Mouse (Mus musculus): ENCODE measurements around the gene Tbc1d16.
"Not testable (repeated sequence)": the region's sequence is repeated elsewhere in the genome, so short reads cannot be mapped to it uniquely, and the experiment has no call there.

Gene Tbc1d16

DNA sequence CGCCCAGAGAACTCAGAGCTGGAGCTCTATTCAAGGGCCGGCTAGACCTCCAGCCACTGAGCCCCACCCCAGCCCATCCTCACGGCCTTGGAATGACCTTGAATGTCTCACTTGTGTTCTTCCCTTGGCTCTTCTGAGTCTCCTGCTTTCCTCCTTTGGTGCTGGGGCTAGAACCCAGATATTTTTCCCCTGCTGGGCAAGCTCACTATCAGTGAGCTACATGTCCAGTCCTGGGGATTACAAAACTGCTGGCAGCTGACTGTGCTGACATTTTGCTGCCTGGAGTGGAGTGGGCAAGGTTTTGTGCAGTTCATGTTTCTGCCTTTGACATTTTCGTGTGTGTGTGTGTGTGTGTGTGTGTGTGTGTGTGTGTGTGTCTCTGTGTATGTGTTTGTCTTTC, 111.3 kb downstream of the Tbc1d16 start:
- DNase-seq (ENCODE audit: low read depth), result no peak

GRCm38 (mm10) chr11:119112721-119113120, 115.6 kb downstream of the Tbc1d16 start:
- DNase-seq (ENCODE audit: low read depth), result no peak

DNA sequence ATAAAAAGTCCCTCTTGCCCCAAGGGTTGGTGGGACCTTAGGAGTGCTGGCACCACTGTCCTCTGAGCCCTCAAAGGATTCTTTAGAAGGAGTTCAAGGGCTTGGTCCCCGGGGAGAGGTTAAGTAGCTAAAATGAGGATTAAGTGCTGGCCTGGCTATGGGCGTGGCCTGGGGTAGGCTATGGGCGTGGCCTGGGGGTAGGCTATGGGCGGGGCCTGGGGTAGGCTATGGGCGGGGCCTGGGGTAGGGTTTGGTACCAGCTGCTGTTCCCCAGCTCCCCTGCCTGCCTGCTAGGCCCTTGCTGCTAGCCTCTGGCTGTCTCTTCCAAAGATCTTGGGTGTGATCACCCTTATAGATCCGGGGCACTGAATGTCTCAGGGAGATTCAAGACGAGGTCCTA, 117.0 kb downstream of the Tbc1d16 start:
- peak; percentile 73 for DNase-seq (ENCODE audit: low read depth)

- DNase-seq (ENCODE audit: low read depth), result peak; percentile 84
Measured at GRCm38 (mm10) chr11:119109415-119110071, 118.8 kb downstream of the Tbc1d16 start.

DNA sequence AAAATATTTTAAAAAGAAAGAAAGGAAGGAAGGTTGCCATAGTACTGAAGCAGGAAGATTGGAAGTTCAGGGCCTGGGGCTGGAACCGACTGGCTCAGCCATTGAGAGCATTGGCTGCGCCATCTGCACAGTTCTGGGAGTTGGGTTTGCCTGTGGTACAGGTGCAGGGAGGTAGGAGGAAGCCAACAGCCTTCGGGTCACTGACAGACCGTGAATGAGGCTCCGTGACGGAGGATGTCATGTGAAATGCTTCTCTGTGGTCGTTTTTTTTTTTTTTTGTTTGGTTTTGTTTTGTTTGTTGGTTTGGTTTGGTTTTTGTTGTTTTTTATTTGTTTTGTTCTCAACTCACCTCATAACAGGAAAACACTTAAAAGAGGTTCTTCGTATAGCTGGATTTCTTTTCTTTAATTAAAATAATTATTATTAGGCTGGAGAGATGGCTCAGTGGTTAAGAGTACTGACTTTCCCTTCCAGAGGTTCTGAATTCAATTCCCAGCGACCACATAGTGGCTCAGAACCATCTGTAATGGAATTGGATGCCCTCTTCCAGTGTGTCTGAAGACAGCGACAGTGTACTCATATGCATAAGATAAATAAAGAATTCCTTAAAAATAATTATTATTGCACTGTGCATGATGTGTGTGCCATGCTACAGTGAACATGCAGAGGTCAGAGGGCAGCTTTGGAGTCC, 119.6 kb downstream of the Tbc1d16 start:
- DNase-seq (ENCODE audit: low read depth), result peak; percentile 80

DNA sequence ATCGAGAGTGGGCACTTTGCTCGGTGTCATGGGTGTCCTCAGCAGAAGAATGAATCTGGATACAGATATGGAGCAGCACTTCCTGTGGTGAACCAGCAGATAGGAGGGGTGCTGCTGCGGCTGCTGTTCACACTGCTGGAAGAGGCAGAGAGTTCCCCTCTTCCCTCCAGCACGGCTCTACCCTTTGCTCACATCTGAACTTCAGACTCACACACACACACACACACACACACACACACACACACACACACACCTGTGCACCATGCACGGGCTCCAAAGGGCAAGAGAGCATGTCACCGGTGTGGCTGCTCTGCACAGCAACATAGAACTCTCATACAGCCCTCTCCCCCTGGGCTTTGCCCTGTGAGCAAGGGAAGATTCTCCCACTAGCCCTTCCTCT, 122.0 kb downstream of the Tbc1d16 start:
- DNase-seq (ENCODE audit: low read depth), result peak; percentile 52

GRCm38 (mm10) chr11:119105748-119106147, 122.6 kb downstream of the Tbc1d16 start:
- DNase-seq (ENCODE audit: low read depth), result no peak

- no peak for DNase-seq (ENCODE audit: low read depth)
Measured at GRCm38 (mm10) chr11:119105071-119105609, 123.2 kb downstream of the Tbc1d16 start.

GRCm38 (mm10) chr11:119103991-119104390, 124.3 kb downstream of the Tbc1d16 start:
- DNase-seq (ENCODE audit: low read depth), result no peak

DNA sequence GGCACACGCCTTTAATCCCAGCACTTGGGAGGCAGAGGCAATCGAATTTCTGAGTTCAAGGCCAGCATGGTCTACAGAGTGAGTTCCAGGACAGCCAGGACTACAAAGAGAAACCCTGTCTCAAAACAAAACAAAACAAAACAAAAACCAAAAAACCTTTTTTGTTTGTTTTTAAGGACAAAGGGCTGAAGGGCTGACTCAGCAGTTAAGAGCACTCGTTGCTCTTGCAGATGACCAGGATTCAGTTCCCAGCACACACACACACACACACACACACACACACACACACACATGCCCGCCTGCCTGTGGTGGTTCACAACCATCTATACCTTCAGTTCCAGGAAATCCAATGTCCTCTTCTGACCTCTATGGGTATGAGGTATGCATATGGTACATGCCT, 127.9 kb downstream of the Tbc1d16 start:
- DNase-seq (ENCODE audit: low read depth), result not testable (repeated sequence)

- DNase-seq (ENCODE audit: low read depth), result no peak
Measured at GRCm38 (mm10) chr11:119098202-119098601, 130.1 kb downstream of the Tbc1d16 start.

DNA sequence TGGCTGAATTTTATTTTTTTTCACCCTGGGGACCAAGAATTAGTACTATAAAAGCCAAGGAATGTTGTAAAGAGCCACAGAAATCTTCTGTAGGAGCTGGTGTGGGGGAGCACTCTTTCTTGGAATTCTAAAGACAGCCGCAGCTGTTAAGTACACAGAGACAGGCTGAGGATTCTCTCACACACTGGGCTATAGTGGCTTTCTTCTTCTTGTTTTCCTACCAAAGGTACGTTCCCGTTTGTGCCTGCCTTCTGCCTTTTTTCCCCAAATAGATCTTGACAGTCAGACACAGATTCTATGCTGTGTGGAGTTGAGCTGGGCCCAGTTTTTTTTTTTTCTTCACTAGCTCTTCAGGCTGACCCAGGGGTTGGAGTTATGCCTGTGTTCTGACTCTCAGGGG, 132.9 kb downstream of the Tbc1d16 start:
- no peak for DNase-seq (ENCODE audit: low read depth)

DNA sequence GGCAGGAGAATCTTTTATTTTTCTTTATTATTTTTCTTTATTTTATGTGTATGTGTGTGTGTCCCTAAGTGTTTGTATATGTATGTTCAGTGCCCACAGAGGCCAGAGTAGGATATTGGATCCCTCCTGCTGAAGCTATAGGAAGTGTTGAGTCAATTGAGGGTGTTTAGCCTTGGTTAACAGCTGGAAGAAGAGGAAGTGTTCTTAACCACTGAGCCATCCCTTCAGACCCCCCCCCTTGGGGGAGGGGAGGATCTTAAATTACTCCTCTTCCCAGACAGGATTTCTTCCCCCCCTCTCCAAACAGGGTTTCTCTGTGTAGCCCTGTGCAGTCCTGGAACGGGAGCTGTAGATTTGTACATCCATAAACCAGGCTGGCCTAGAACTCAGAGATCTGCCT, 135.0 kb downstream of the Tbc1d16 start:
- no peak for DNase-seq (ENCODE audit: low read depth)

All from induced T-regulatory cell, adult 2 months (primary cell).